Comparison of ENCODE assay signal across 8 mouse cellular contexts in the genomic region with DNA sequence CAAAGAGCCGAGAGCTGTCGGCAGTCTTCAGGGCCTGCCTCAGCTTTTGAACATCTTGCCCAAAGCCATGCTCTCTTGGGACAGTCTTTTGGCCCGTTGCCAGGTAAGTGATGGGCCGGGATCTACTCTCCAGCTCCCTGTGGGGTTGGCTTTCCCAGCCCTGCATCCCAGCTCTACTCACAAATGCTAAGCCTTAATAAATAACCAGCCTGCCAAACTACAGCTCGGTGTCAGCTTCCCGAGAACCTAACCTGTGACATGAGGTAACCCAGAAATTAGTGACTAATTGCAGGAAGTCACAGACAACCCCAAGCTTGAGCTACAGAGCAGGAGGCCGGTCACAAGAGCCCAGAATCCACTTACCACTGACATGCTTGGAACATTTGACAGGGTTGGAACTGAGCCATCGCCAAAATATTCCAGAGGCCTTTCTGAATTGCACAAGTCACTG.
DNase-seq lines count a peak whose midpoint lies in the region; ATAC-seq lines count a peak whose summit lies in the region.

No protein-coding gene starts in this region.

- no peaks in the 10 kb centered on the region for H3K36me3 ChIP-seq in kidney, embryonic 14.5 days (ENCODE audit: control insufficient read depth, insufficient read depth, low read length)
- no peaks in the 10 kb centered on the region for H3K36me3 ChIP-seq in limb, embryonic 10.5 days

- no peaks in the 10 kb centered on the region for H3K27me3 ChIP-seq in kidney, embryonic 14.5 days (ENCODE audit: control insufficient read depth, insufficient read depth, low read length)
- H3K27me3 ChIP-seq in limb, embryonic 10.5 days (ENCODE audit: low read depth, poor library complexity, severe bottlenecking), result peaks cover 43% of the 10 kb centered on the region

- 55% methylated on average over 8 of the region's 8 CpGs for WGBS in kidney, embryonic 14.5 days
- WGBS in limb, embryonic 10.5 days, result 59% methylated on average over 8 of the region's 8 CpGs

- H3K9ac ChIP-seq in kidney, embryonic 14.5 days (ENCODE audit: low read depth, low read length), result no peak overlapping the region

- intact Hi-C loops in gastrocnemius, postnatal 14 days (cut with DNase I; ENCODE audit: low total_unique reads), result no loop called here

- H3K9me3 ChIP-seq in kidney, embryonic 14.5 days (ENCODE audit: control insufficient read depth, low read length), result no peaks in the 10 kb centered on the region
- H3K9me3 ChIP-seq in limb, embryonic 10.5 days (replicated peaks), result no peaks in the 10 kb centered on the region

- H3K4me1 ChIP-seq in kidney, embryonic 14.5 days (ENCODE audit: control insufficient read depth, insufficient read depth, low read length), result no peaks in the 10 kb centered on the region
- peaks cover 5% of the 10 kb centered on the region for H3K4me1 ChIP-seq in limb, embryonic 10.5 days

- H3K4me3 ChIP-seq in kidney, embryonic 14.5 days (ENCODE audit: low read length), result no peak overlapping the region
- H3K4me3 ChIP-seq in limb, embryonic 10.5 days, result no peak overlapping the region

- no peak overlapping the region for H3K27ac ChIP-seq in kidney, embryonic 14.5 days (ENCODE audit: low read depth, low read length)
- H3K27ac ChIP-seq in limb, embryonic 10.5 days, result no peak overlapping the region

- ATAC-seq in kidney, embryonic 14.5 days (ENCODE audit: low FRiP score, low TSS enrichment), result no peak
- no peak for ATAC-seq in erythroid progenitor cell, adult 5-6 weeks (replicated peaks; ENCODE audit: low FRiP score, poor library complexity, severe bottlenecking)

- H3K4me2 ChIP-seq in kidney, embryonic 14.5 days (replicated peaks; ENCODE audit: low read depth, low read length), result no peak overlapping the region

- peak; percentile 63 for DNase-seq in kidney, adult 11 months
- peak; percentile 70 for DNase-seq in adrenal gland, postnatal 14 days
- peak; percentile 26 for DNase-seq in gastrocnemius, postnatal 14 days
- peak; percentile 32 for DNase-seq in limb, embryonic 10.5 days (ENCODE audit: low spot score)
- DNase-seq in thymus, postnatal 0 days (ENCODE audit: low spot score), result no peak
- no peak for DNase-seq in thymus, postnatal 25 days

Comparison
In these comparisons a context has a peak if more than half of its experiments do, and no peak if none do; other contexts are left out.
1. DNase-seq: peak in kidney, adult 11 months (single experiment), adrenal gland, postnatal 14 days (single experiment), gastrocnemius, postnatal 14 days (single experiment) and limb, embryonic 10.5 days (single experiment); none in thymus, postnatal 0 days (single experiment) and thymus, postnatal 25 days (single experiment).